Mouse (Mus musculus): ENCODE data around the gene Fdxr. TPM values are rescaled to one million over a fixed set of nuclear protein-coding genes. Genes with fewer than 3 reads are reported as not detected.
A peak's percentile ranks its signal among the peaks of the same experiment; 100 is the strongest.

Gene Fdxr
- total and polyA plus RNA-seq, 2 experiments from 2014 or later = 10.1 to 18.2 TPM

DNA sequence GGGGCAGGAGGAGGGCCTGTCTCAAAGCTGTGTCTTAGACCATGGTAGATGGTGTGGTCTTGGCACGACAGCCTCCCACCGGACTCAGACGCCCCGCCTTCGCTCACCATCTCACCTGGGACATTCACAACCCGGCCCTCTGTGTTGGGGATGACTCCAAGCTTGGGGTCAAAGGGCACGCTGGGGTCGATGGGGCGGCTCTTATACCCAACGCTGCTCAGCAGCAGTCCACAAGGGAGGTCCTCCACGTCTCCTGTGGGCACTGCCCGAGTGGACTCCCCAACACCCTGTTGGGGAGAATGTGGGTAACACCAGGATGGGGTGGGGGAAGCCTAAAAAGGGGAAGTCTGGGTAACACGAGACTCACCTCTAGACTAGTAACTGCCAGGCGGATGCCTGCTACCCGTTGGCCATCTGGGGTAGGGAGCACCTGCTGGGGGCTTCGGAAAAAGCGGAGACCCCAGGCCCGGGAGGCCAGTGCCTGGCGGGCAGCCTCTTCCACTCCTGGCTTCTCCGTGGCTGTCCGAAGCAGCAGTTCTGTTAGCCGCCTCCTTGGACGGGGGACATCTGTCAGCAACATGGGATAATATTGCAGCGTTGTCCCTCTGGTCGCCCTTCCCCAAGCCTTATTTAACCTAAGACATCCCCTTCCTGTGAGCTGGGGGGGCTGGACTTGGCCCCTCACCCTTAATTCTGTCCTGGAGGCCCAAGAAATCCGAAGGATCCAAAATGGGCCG is 7.4 kb downstream of the Fdxr start:
- Histone ChIP-seq H3K4me2 (ENCODE audit: low read depth, low read length) (no peak overlapping the region), H3K27me3 (ENCODE audit: control insufficient read depth, insufficient read depth, low read length) (peaks cover 42% of the 10 kb centered on the region), H3K9me3 (replicated peaks; ENCODE audit: control insufficient read depth, low read length) (no peaks in the 10 kb centered on the region), H3K4me3 (ENCODE audit: low read depth, low read length) (no peak overlapping the region), H3K36me3 (replicated peaks; ENCODE audit: control insufficient read depth, insufficient read depth, low read length) (peaks cover 6% of the 10 kb centered on the region; the same call in 1 of the 2 replicates), H3K4me1 (ENCODE audit: control insufficient read depth, insufficient read depth) (peaks cover 13% of the 10 kb centered on the region; the same call in 1 of the 2 replicates), H3K27ac (ENCODE audit: low read depth) (no peak overlapping the region), H3K9ac (replicated peaks; ENCODE audit: low read depth, low read length) (no peak overlapping the region)
- 89% methylated on average over 26 of the region's 27 CpGs for whole genome bisulfite sequencing
- DNase-seq (ENCODE audit: low spot score) (no peak), ATAC-seq (ENCODE audit: insufficient read depth, low read depth) (no peak)
- TF ChIP-seq EP300 (IDR thresholded peaks at IDR 0.05; ENCODE audit: low read depth) (no peak), CTCF (IDR thresholded peaks at IDR 0.05; ENCODE audit: low read depth) (no peak)

DNA sequence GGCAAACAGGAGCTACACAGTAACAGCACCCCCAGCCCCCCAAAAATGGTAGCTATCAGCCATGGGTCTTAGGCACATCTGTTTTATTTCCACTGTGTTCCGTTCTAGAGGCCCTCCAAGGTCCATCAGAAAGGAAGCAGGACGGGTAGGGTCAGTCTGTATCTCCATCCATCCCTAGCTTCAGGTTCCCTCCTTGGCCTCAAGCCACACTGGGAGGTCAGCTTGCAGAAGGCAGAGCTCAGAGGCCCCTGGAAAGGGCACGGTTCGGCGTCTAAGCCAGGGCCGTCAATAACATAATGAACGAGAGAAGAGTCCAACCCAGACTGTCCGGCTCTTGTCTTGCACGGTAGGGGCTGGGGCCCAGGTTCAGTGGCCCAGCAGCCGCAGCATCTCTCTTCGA is 8.9 kb downstream of the Fdxr start:
- Histone ChIP-seq H3K9ac (replicated peaks; ENCODE audit: low read depth, low read length) (no peak overlapping the region), H3K4me3 (ENCODE audit: low read depth, low read length) (no peak overlapping the region), H3K4me1 (ENCODE audit: control insufficient read depth, insufficient read depth) (peaks cover 13% of the 10 kb centered on the region; the same call in 1 of the 2 replicates), H3K4me2 (ENCODE audit: low read depth, low read length) (no peak overlapping the region), H3K9me3 (replicated peaks; ENCODE audit: control insufficient read depth, low read length) (no peaks in the 10 kb centered on the region), H3K36me3 (replicated peaks; ENCODE audit: control insufficient read depth, insufficient read depth, low read length) (peaks cover 6% of the 10 kb centered on the region; the same call in 1 of the 2 replicates), H3K27ac (ENCODE audit: low read depth) (no peak overlapping the region), H3K27me3 (ENCODE audit: control insufficient read depth, insufficient read depth, low read length) (peaks cover 57% of the 10 kb centered on the region)
- no peak for ATAC-seq (ENCODE audit: insufficient read depth, low read depth)
- TF ChIP-seq EP300 (IDR thresholded peaks at IDR 0.05; ENCODE audit: low read depth) = no peak
- no peak for TF ChIP-seq CTCF (IDR thresholded peaks at IDR 0.05; ENCODE audit: low read depth)
- 85% methylated on average over 11 of the region's 11 CpGs for WGBS
- no peak for DNase-seq (ENCODE audit: low spot score)

DNA sequence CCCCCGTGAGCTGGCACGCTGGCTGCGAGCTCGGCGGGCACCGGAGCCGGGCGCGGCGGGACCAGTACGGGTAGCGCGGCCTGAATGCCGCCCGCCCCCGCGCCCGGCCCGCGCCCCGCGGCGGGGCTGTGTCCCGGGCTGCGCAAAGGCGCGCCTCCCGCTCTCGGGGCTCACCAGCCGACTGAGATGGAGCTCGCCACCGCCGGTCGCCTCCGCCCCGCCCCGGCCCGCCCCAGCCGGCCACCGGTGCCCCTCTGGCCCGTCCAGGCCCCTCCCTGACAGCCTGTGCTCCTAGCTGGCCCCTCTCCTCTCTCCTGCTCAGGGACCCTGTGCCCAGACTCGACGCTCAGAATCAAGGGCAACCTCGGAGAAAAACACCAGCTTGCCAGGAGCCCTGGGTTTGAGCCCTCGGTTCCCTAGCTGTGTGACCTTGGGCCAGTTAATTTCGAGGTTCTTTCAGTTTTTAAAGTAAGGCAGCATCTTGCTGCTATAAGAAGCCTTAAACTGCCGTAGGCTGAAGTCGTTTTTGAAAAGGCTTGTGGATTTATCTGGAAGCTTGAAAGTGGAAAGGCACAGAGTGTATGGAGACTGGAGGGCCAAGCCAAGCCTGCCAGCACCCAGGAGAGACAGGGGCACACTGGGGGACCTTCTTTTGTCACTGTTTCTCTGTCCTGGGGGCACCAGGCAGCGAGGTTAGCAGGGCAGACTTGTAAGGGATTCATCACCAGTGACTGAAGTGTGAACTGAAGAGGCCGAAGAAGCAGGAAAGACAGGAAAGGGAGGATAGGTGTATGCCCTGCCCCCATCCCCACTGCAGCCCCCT is 9.6 kb downstream of the Fdxr start, which contains the start of gene Grin2c:
Gene Grin2c (minus strand): TSS at position 183 of the 823 bp plus-strand sequence.
- ATAC-seq (ENCODE audit: insufficient read depth, low read depth) (no peak), DNase-seq (ENCODE audit: low spot score) (no peak)
- Histone ChIP-seq H3K27ac (ENCODE audit: low read depth) (no peak within 1 kb of the TSS), H3K36me3 (replicated peaks; ENCODE audit: control insufficient read depth, insufficient read depth, low read length) (peaks cover 6% of the 10 kb centered on the region; the same call in 1 of the 2 replicates), H3K9ac (replicated peaks; ENCODE audit: low read depth, low read length) (peak within 1 kb of the TSS; percentile 9; the same call in 1 of the 2 replicates), H3K27me3 (ENCODE audit: control insufficient read depth, insufficient read depth, low read length) (peaks cover 64% of the 10 kb centered on the region), H3K4me3 (ENCODE audit: low read depth, low read length) (peak within 1 kb of the TSS; percentile 48), H3K4me1 (ENCODE audit: control insufficient read depth, insufficient read depth) (peaks cover 13% of the 10 kb centered on the region; the same call in 1 of the 2 replicates), H3K9me3 (replicated peaks; ENCODE audit: control insufficient read depth, low read length) (no peaks in the 10 kb centered on the region), H3K4me2 (ENCODE audit: low read depth, low read length) (peak within 1 kb of the TSS; percentile 65)
- 9% methylated on average over 46 of the region's 50 CpGs for WGBS
- TF ChIP-seq CTCF (IDR thresholded peaks at IDR 0.05; ENCODE audit: low read depth) (no peak), EP300 (IDR thresholded peaks at IDR 0.05; ENCODE audit: low read depth) (no peak)

DNA sequence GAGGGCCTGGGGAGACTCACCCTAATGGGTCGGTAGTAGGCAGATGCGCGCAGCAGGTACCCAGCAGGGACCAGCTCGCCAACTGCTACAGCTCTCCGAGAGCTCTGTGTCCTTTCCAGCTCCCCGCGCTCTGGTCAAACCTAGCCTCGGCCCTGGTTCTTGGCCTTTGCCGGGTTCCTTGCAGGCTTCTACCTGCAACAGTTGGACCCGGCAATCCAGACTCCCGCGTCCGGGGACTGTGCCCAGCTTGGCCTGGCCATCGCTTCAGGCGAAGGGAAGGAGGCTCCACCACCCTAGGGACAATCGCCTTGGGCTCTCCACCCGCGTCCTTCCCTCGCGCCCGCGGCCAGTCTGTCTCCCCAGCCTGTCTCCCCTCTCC is 10.5 kb downstream of the Fdxr start:
- 4% methylated on average over 22 of the region's 22 CpGs for WGBS
- Histone ChIP-seq H3K4me2 (ENCODE audit: low read depth, low read length) (peak overlapping the region; percentile 65), H3K36me3 (replicated peaks; ENCODE audit: control insufficient read depth, insufficient read depth, low read length) (peaks cover 6% of the 10 kb centered on the region; the same call in 1 of the 2 replicates), H3K27me3 (ENCODE audit: control insufficient read depth, insufficient read depth, low read length) (peaks cover 73% of the 10 kb centered on the region), H3K4me1 (ENCODE audit: control insufficient read depth, insufficient read depth) (peaks cover 13% of the 10 kb centered on the region; the same call in 1 of the 2 replicates), H3K27ac (ENCODE audit: low read depth) (no peak overlapping the region), H3K9ac (replicated peaks; ENCODE audit: low read depth, low read length) (no peak overlapping the region), H3K9me3 (replicated peaks; ENCODE audit: control insufficient read depth, low read length) (no peaks in the 10 kb centered on the region), H3K4me3 (ENCODE audit: low read depth, low read length) (peak overlapping the region; percentile 48)
- ATAC-seq (ENCODE audit: insufficient read depth, low read depth) (no peak), DNase-seq (ENCODE audit: low spot score) (no peak)
- TF ChIP-seq EP300 (IDR thresholded peaks at IDR 0.05; ENCODE audit: low read depth) (no peak), CTCF (IDR thresholded peaks at IDR 0.05; ENCODE audit: low read depth) (no peak)

DNA sequence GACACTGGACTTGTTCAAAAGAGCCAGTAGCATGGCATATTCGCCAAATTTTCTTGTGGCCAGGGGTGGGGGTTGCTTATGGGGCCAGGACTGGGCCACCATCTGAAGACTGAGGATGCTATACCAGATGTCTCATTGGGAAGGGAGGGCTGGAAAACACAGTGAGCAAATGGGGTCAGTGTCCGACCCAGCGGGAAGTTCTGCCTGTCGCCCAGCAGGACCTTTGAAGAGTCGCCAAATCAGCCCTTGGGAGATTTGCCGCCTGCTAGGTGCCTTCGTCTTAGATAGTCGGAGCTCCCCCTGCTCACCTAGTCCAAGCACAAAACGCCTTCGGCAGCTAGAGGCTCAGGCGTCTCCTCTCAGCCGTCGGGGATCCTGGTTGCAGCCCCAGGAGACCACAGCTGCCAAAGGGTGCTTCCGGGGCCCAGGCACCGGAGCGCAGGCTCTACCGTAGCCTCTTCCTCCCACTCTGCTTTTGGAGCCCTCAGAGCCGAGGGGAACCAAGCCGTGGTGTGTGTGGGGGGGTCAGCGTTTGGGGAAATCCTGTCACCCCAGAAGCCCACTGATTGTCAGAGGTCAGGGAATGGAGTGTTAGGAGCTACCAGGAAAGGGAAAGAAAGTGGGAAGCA is 11.0 kb downstream of the Fdxr start:
- Histone ChIP-seq H3K4me1 (ENCODE audit: control insufficient read depth, insufficient read depth) (peaks cover 13% of the 10 kb centered on the region; the same call in 1 of the 2 replicates), H3K9ac (replicated peaks; ENCODE audit: low read depth, low read length) (no peak overlapping the region), H3K4me3 (ENCODE audit: low read depth, low read length) (peak overlapping the region; percentile 48)

More for the DNA sequence above, 11.0 kb downstream of the Fdxr start:
- no peak for ATAC-seq (ENCODE audit: insufficient read depth, low read depth)
- no peak for TF ChIP-seq EP300 (IDR thresholded peaks at IDR 0.05; ENCODE audit: low read depth)
- TF ChIP-seq CTCF (IDR thresholded peaks at IDR 0.05; ENCODE audit: low read depth) = no peak
- Histone ChIP-seq H3K9me3 (replicated peaks; ENCODE audit: control insufficient read depth, low read length) (no peaks in the 10 kb centered on the region), H3K27me3 (ENCODE audit: control insufficient read depth, insufficient read depth, low read length) (peaks cover 78% of the 10 kb centered on the region), H3K36me3 (replicated peaks; ENCODE audit: control insufficient read depth, insufficient read depth, low read length) (peaks cover 6% of the 10 kb centered on the region; the same call in 1 of the 2 replicates), H3K4me2 (ENCODE audit: low read depth, low read length) (0 out of 2 replicates have a peak overlapping the region, but pooled peaks have one; percentile 65), H3K27ac (ENCODE audit: low read depth) (no peak overlapping the region)
- WGBS = 6% methylated on average over 20 of the region's 20 CpGs
- DNase-seq (ENCODE audit: low spot score) = no peak
